Mouse (Mus musculus): Measurements from ENCODE around the gene Ndufs1. TPM values are rescaled to one million over a fixed set of nuclear protein-coding genes. Genes with fewer than 3 reads are reported as not detected.
A peak's percentile ranks its signal among the peaks of the same experiment; 100 is the strongest.

Ndufs1 gene
- polyA plus RNA-seq (2015; fragmentation: Nextera tagmentation; extraction: Ambion mirVana), result 125 and 138 TPM in 2 replicates

GRCm38 (mm10) chr1:63176604-63177421, at the start of gene Ndufs1, which contains the start of gene Eef1b2:
Ndufs1 (minus strand) TSS chr1:63176833.
Eef1b2 (plus strand) TSS chr1:63176825.
- H3K9me3 ChIP-seq, result no peaks in the 10 kb centered on the region
- peaks cover 19% of the 10 kb centered on the region; the same call in 1 of the 2 replicates for H3K4me1 ChIP-seq
- peak within 1 kb of the TSS; percentile 94 for H3K27ac ChIP-seq
- H3K27me3 ChIP-seq (replicated peaks), result no peaks in the 10 kb centered on the region
- ATAC-seq (ENCODE audit: insufficient read depth, low FRiP score, low read depth), result peak; percentile 88
- peaks cover 19% of the 10 kb centered on the region for H3K36me3 ChIP-seq
- peak within 1 kb of the TSS; percentile 99 for H3K9ac ChIP-seq
- peak within 1 kb of the TSS; percentile 94 for H3K4me3 ChIP-seq (replicated peaks)
- H3K4me2 ChIP-seq, result peak within 1 kb of the TSS; percentile 76
- under 1% methylated on average over 72 of the region's 72 CpGs for WGBS

GRCm38 (mm10) chr1:63225890-63226289, 49.3 kb upstream of the Ndufs1 start:
- Histone ChIP-seq H3K9me3 (no peaks in the 10 kb centered on the region), H3K4me2 (no peak overlapping the region), H3K9ac (no peak overlapping the region), H3K36me3 (no peaks in the 10 kb centered on the region), H3K4me1 (no peaks in the 10 kb centered on the region), H3K27ac (no peak overlapping the region), H3K27me3 (replicated peaks) (no peaks in the 10 kb centered on the region), H3K4me3 (replicated peaks) (no peak overlapping the region)
- no peak for ATAC-seq (ENCODE audit: insufficient read depth, low FRiP score, low read depth)
- 9% methylated on average over 7 of the region's 7 CpGs for WGBS

GRCm38 (mm10) chr1:63225009-63225408, 48.4 kb upstream of the Ndufs1 start:
- H3K27ac ChIP-seq, result no peak overlapping the region
- H3K4me2 ChIP-seq, result no peak overlapping the region
- H3K9me3 ChIP-seq, result no peaks in the 10 kb centered on the region
- H3K36me3 ChIP-seq, result no peaks in the 10 kb centered on the region
- H3K4me1 ChIP-seq, result no peaks in the 10 kb centered on the region
- 61% methylated on average over 4 of the region's 4 CpGs for WGBS
- no peak overlapping the region for H3K4me3 ChIP-seq (replicated peaks)
- ATAC-seq (ENCODE audit: insufficient read depth, low FRiP score, low read depth), result no peak
- H3K9ac ChIP-seq, result no peak overlapping the region
- no peaks in the 10 kb centered on the region for H3K27me3 ChIP-seq (replicated peaks)

GRCm38 (mm10) chr1:63219277-63219676, 42.6 kb upstream of the Ndufs1 start:
- H3K4me3 ChIP-seq (replicated peaks), result no peak overlapping the region
- H3K4me1 ChIP-seq, result no peaks in the 10 kb centered on the region
- 0 out of 2 replicates have a peak, but pooled peaks cover 4% of the 10 kb centered on the region for H3K27me3 ChIP-seq (replicated peaks)
- H3K27ac ChIP-seq, result no peak overlapping the region
- H3K9me3 ChIP-seq, result no peaks in the 10 kb centered on the region
- no peak overlapping the region for H3K4me2 ChIP-seq
- no peak for ATAC-seq (ENCODE audit: insufficient read depth, low FRiP score, low read depth)
- H3K36me3 ChIP-seq, result no peaks in the 10 kb centered on the region
- 92% methylated on average over 4 of the region's 4 CpGs for WGBS
- no peak overlapping the region for H3K9ac ChIP-seq

GRCm38 (mm10) chr1:63214631-63215030, 38.0 kb upstream of the Ndufs1 start:
- Histone ChIP-seq H3K4me3 (replicated peaks) (no peak overlapping the region), H3K4me1 (0 out of 2 replicates have a peak, but pooled peaks cover 2% of the 10 kb centered on the region), H3K9me3 (no peaks in the 10 kb centered on the region), H3K9ac (no peak overlapping the region), H3K27me3 (replicated peaks) (0 out of 2 replicates have a peak, but pooled peaks cover 5% of the 10 kb centered on the region), H3K4me2 (no peak overlapping the region), H3K27ac (no peak overlapping the region), H3K36me3 (no peaks in the 10 kb centered on the region)
- ATAC-seq (ENCODE audit: insufficient read depth, low FRiP score, low read depth), result no peak
- 49% methylated on average over 7 of the region's 7 CpGs for WGBS

- H3K27ac ChIP-seq, result no peak within 1 kb of the TSS
- ATAC-seq (ENCODE audit: insufficient read depth, low FRiP score, low read depth), result no peak
- H3K36me3 ChIP-seq, result no peaks in the 10 kb centered on the region
- WGBS, result 35% methylated on average over 3 of the region's 3 CpGs
- H3K9ac ChIP-seq, result no peak within 1 kb of the TSS
- H3K4me1 ChIP-seq, result 0 out of 2 replicates have a peak, but pooled peaks cover 2% of the 10 kb centered on the region
- H3K4me3 ChIP-seq (replicated peaks), result no peak within 1 kb of the TSS
- H3K9me3 ChIP-seq, result no peaks in the 10 kb centered on the region
- 0 out of 2 replicates have a peak, but pooled peaks cover 5% of the 10 kb centered on the region for H3K27me3 ChIP-seq (replicated peaks)
- peak within 1 kb of the TSS; percentile 27; the same call in 1 of the 2 replicates for H3K4me2 ChIP-seq
Measured at GRCm38 (mm10) chr1:63214271-63214558, 37.6 kb upstream of the Ndufs1 start, which contains the start of gene Gpr1. Gpr1 (minus strand) TSS chr1:63214543.

- Histone ChIP-seq H3K4me2 (peak overlapping the region; percentile 27; the same call in 1 of the 2 replicates), H3K4me3 (replicated peaks) (no peak overlapping the region), H3K36me3 (no peaks in the 10 kb centered on the region), H3K27me3 (replicated peaks) (0 out of 2 replicates have a peak, but pooled peaks cover 5% of the 10 kb centered on the region), H3K9me3 (no peaks in the 10 kb centered on the region), H3K4me1 (0 out of 2 replicates have a peak, but pooled peaks cover 2% of the 10 kb centered on the region), H3K27ac (no peak overlapping the region), H3K9ac (no peak overlapping the region)
- 27% methylated on average over 22 of the region's 22 CpGs for WGBS
- ATAC-seq (ENCODE audit: insufficient read depth, low FRiP score, low read depth), result no peak
Measured at GRCm38 (mm10) chr1:63213478-63214270, 37.0 kb upstream of the Ndufs1 start.

GRCm38 (mm10) chr1:63209861-63210529, 33.4 kb upstream of the Ndufs1 start:
- no peaks in the 10 kb centered on the region for H3K9me3 ChIP-seq
- no peak overlapping the region for H3K27ac ChIP-seq
- 41% methylated on average over 6 of the region's 6 CpGs for WGBS
- H3K4me3 ChIP-seq (replicated peaks), result no peak overlapping the region
- H3K27me3 ChIP-seq (replicated peaks), result 0 out of 2 replicates have a peak, but pooled peaks cover 5% of the 10 kb centered on the region
- no peak overlapping the region for H3K4me2 ChIP-seq
- H3K9ac ChIP-seq, result no peak overlapping the region
- 0 out of 2 replicates have a peak, but pooled peaks cover 2% of the 10 kb centered on the region for H3K4me1 ChIP-seq
- ATAC-seq (ENCODE audit: insufficient read depth, low FRiP score, low read depth), result no peak
- H3K36me3 ChIP-seq, result no peaks in the 10 kb centered on the region

GRCm38 (mm10) chr1:63207607-63208006, 31.0 kb upstream of the Ndufs1 start:
- Histone ChIP-seq H3K36me3 (no peaks in the 10 kb centered on the region), H3K9ac (no peak overlapping the region), H3K27me3 (replicated peaks) (no peaks in the 10 kb centered on the region), H3K4me1 (no peaks in the 10 kb centered on the region), H3K27ac (no peak overlapping the region), H3K4me3 (replicated peaks) (no peak overlapping the region), H3K9me3 (no peaks in the 10 kb centered on the region), H3K4me2 (no peak overlapping the region)
- no peak for ATAC-seq (ENCODE audit: insufficient read depth, low FRiP score, low read depth)
- WGBS, result 73% methylated on average over 3 of the region's 3 CpGs

GRCm38 (mm10) chr1:63204660-63205394, 28.2 kb upstream of the Ndufs1 start:
- H3K27me3 ChIP-seq (replicated peaks), result no peaks in the 10 kb centered on the region
- no peaks in the 10 kb centered on the region for H3K36me3 ChIP-seq
- no peaks in the 10 kb centered on the region for H3K4me1 ChIP-seq
- no peak overlapping the region for H3K4me2 ChIP-seq
- no peak for ATAC-seq (ENCODE audit: insufficient read depth, low FRiP score, low read depth)
- no peak overlapping the region for H3K27ac ChIP-seq
- no peak overlapping the region for H3K9ac ChIP-seq
- 34% methylated on average over 7 of the region's 7 CpGs for WGBS
- H3K4me3 ChIP-seq (replicated peaks), result no peak overlapping the region
- no peaks in the 10 kb centered on the region for H3K9me3 ChIP-seq
